Mouse (Mus musculus): ENCODE measurements around the gene Arhgap42.

GRCm38 (mm10) chr9:9238438-9239391, at the start of gene Arhgap42:
- TF ChIP-seq CTCF (IDR thresholded peaks at IDR 0.05; ENCODE audit: insufficient read depth, low read depth, low read length) (0 out of 2 replicates have a peak, but pooled peaks have one; percentile 18), POLR2A (IDR thresholded peaks at IDR 0.05; ENCODE audit: insufficient read depth, low read depth, low read length) (0 out of 2 replicates have a peak, but pooled peaks have one; percentile 20)
